Mouse (Mus musculus): ENCODE data around the gene Pcsk1n. TPM values are rescaled to one million over a fixed set of nuclear protein-coding genes. Genes with fewer than 3 reads are reported as not detected.

Pcsk1n gene
- polyA plus RNA-seq (2014; fragmentation: Illumina TruSeq; extraction: RNeasy Lipid Tissue Mini Kit (QIAGEN cat#74804); ENCODE audit: insufficient read depth, low read depth, low replicate concordance), result 0.17 TPM

DNA sequence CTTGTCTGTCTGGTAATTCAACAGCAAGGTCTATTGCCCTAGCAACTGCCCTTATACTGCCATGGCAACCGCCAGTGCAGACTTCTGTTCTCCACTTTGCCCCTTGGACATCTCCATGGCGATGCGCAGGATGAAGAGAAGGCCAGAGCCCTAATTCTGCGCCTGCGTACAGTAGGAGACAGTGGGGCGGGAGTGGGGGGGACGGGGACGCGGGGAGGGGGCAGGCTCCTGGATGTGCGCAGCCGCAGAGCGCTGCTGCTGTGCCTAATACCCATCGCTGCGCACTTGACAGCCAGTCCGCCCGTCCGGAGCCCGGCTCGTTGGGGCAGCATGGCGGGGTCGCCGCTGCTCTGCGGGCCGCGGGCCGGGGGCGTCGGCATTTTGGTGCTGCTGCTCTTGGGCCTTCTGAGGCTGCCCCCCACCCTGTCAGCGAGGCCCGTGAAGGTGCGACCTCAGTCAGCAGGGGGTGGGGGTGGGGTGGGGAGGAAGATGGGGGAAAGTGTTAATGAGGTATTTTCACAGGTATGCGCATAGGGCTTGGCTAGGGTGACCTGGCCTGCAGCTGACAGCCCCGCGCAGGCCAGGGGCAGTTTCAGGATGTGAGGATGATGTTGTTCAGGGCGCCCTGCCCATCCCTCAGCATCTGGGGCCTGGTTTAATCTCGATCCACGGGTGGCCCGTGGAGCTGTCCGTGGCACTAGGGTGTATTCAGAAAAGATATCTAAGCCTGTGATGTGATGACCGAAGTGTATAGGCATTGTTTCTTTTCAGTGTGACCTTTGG is at the start of gene Pcsk1n:
Gene Pcsk1n, plus strand, starts transcription at position 222 of the 783 bp plus-strand sequence.

DNA sequence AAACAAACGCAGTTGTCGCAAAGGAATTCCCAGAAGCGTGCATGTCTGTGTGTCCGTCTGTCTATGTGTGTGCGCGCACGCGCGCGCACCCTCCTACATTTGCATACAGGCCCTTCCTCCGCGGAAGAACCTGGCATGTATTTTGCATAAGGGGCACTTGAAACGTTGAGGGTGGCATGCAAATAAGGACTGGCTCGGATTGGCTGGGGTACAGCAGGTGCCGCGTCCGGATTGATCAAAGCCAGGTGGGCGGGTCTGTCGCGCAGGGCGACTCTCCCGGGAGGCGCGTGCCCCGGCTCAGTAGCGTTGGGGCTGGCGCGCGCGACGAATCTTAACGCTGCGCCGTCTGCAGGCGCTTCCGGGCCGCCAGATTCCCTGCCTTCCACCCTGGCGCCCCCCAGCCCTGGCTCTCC is 41.6 kb upstream of the Pcsk1n start, which contains the start of gene Pim2:
Gene Pim2, plus strand, starts transcription at position 256 of the 413 bp plus-strand sequence.

GRCm38 (mm10) chrX:7883841-7884567 is 35.6 kb upstream of the Pcsk1n start, which contains the start of gene Slc35a2:
Gene Slc35a2, plus strand, starts transcription at chrX:7884028.

GRCm38 (mm10) chrX:7898880-7899874 is 20.4 kb upstream of the Pcsk1n start, which contains the start of the genes Pqbp1 and Timm17b:
Gene Pqbp1, minus strand, starts transcription at chrX:7899269.
Gene Timm17b, plus strand, starts transcription at chrX:7899357.

DNA sequence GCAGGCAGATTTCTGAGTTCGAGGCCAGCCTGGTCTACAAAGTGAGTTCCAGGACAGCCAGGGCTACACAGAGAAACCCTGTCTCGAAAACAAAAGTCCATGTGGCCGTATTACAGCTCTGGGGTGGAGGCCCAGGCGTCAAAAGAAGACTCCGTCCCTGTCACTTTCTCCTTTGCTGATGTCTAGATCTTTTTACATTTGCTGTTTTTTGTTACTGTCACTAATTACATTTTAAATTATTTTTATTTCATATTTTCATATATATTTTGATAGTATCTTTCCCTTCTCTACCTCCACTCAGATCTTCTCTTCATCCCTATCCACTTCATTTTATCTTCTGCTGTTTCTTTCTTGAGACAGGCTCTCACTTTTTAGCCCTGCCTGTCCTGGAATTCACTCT is 11.9 kb upstream of the Pcsk1n start, which contains the start of gene Gm10491:
Gene Gm10491, minus strand, starts transcription at position 101 of the 400 bp plus-strand sequence.

GRCm38 (mm10) chrX:7909242-7909641 is 10.4 kb upstream of the Pcsk1n start, which contains the start of gene Gm10490:
Gene Gm10490, plus strand, starts transcription at chrX:7909542.

GRCm38 (mm10) chrX:7928270-7928790 is 8.7 kb downstream of the Pcsk1n start, which contains the start of gene Eras:
Gene Eras, minus strand, starts transcription at chrX:7928607.

DNA sequence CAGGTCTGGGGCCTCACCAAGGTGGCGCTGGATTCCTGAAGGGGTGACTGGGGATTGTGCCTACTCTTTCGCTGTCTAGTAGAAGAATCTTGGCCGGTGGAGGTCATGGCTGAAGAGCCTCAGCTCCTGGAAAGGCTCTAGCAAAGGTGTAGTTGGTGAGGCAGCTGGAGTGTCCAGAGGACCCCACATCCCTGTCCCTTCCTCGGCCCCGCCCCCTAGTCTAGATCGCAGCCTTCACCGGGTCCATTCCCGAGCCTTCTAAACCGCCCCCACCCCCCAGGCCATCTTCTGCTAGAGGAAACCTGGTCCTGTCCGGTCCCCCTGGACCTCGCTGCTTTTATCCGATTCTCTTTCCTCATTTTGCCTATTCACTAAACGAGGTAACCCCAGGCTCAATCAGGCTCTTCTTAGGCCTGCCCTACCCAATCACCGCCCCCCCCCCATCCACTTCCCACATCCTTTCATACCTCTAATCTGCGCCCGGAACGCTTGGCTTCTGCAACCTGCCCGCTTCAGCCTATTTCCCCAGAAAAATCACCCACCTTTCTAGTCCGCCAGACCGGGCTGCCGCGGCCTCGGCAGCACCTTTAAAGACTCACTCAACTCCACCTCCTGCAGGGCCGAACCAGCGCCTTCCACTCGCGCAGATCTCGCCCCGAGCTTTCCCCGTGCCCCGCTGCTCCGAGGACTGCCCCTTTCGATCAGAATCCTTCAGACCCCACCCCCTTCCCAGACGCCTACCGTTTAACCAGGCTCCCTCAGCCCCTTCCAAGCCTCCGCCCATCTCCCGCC is 27.7 kb downstream of the Pcsk1n start, which contains the start of gene Hdac6:
Gene Hdac6, minus strand, starts transcription at position 782 of the 792 bp plus-strand sequence.

Other genes starting within 250 kb of the Pcsk1n start
- 161 TPM for gene Plp2, start 248.4 kb upstream of the Pcsk1n start, polyA plus RNA-seq (2014; fragmentation: Illumina TruSeq; extraction: RNeasy Lipid Tissue Mini Kit (QIAGEN cat#74804); ENCODE audit: insufficient read depth, low read depth, low replicate concordance)
- 6.1 TPM for gene Magix, start 238.6 kb upstream of the Pcsk1n start, polyA plus RNA-seq (2014; fragmentation: Illumina TruSeq; extraction: RNeasy Lipid Tissue Mini Kit (QIAGEN cat#74804); ENCODE audit: insufficient read depth, low read depth, low replicate concordance)
- 18.2 TPM for gene Gpkow, start 222.7 kb upstream of the Pcsk1n start, polyA plus RNA-seq (2014; fragmentation: Illumina TruSeq; extraction: RNeasy Lipid Tissue Mini Kit (QIAGEN cat#74804); ENCODE audit: insufficient read depth, low read depth, low replicate concordance)
- gene Wdr45, start 205.5 kb upstream of the Pcsk1n start, polyA plus RNA-seq (2014; fragmentation: Illumina TruSeq; extraction: RNeasy Lipid Tissue Mini Kit (QIAGEN cat#74804); ENCODE audit: insufficient read depth, low read depth, low replicate concordance), result 86.4 TPM
- gene Gm45208, start 197.6 kb upstream of the Pcsk1n start, polyA plus RNA-seq (2014; fragmentation: Illumina TruSeq; extraction: RNeasy Lipid Tissue Mini Kit (QIAGEN cat#74804); ENCODE audit: insufficient read depth, low read depth, low replicate concordance), result not detected
- gene Praf2, start 191.4 kb upstream of the Pcsk1n start, polyA plus RNA-seq (2014; fragmentation: Illumina TruSeq; extraction: RNeasy Lipid Tissue Mini Kit (QIAGEN cat#74804); ENCODE audit: insufficient read depth, low read depth, low replicate concordance), result 16.3 TPM
- 6.8 TPM for gene Ccdc120, start 168.9 kb upstream of the Pcsk1n start, polyA plus RNA-seq (2014; fragmentation: Illumina TruSeq; extraction: RNeasy Lipid Tissue Mini Kit (QIAGEN cat#74804); ENCODE audit: insufficient read depth, low read depth, low replicate concordance)
- 19.0 TPM for gene Tfe3, start 157.3 kb upstream of the Pcsk1n start, polyA plus RNA-seq (2014; fragmentation: Illumina TruSeq; extraction: RNeasy Lipid Tissue Mini Kit (QIAGEN cat#74804); ENCODE audit: insufficient read depth, low read depth, low replicate concordance)
- 20.6 TPM for gene Gripap1, start 130.1 kb upstream of the Pcsk1n start, polyA plus RNA-seq (2014; fragmentation: Illumina TruSeq; extraction: RNeasy Lipid Tissue Mini Kit (QIAGEN cat#74804); ENCODE audit: insufficient read depth, low read depth, low replicate concordance)
- 0.20 TPM for gene Kcnd1, start 97.5 kb upstream of the Pcsk1n start, polyA plus RNA-seq (2014; fragmentation: Illumina TruSeq; extraction: RNeasy Lipid Tissue Mini Kit (QIAGEN cat#74804); ENCODE audit: insufficient read depth, low read depth, low replicate concordance)
- 30.7 TPM for gene Otud5, start 78.5 kb upstream of the Pcsk1n start, polyA plus RNA-seq (2014; fragmentation: Illumina TruSeq; extraction: RNeasy Lipid Tissue Mini Kit (QIAGEN cat#74804); ENCODE audit: insufficient read depth, low read depth, low replicate concordance)
- gene Pim2, start 41.6 kb upstream of the Pcsk1n start, polyA plus RNA-seq (2014; fragmentation: Illumina TruSeq; extraction: RNeasy Lipid Tissue Mini Kit (QIAGEN cat#74804); ENCODE audit: insufficient read depth, low read depth, low replicate concordance), result 6.7 TPM
- gene Slc35a2, start 35.8 kb upstream of the Pcsk1n start, polyA plus RNA-seq (2014; fragmentation: Illumina TruSeq; extraction: RNeasy Lipid Tissue Mini Kit (QIAGEN cat#74804); ENCODE audit: insufficient read depth, low read depth, low replicate concordance), result 24.4 TPM
- gene Pqbp1, start 20.6 kb upstream of the Pcsk1n start, polyA plus RNA-seq (2014; fragmentation: Illumina TruSeq; extraction: RNeasy Lipid Tissue Mini Kit (QIAGEN cat#74804); ENCODE audit: insufficient read depth, low read depth, low replicate concordance), result 63.7 TPM
- gene Timm17b, start 20.5 kb upstream of the Pcsk1n start, polyA plus RNA-seq (2014; fragmentation: Illumina TruSeq; extraction: RNeasy Lipid Tissue Mini Kit (QIAGEN cat#74804); ENCODE audit: insufficient read depth, low read depth, low replicate concordance), result 46.0 TPM
- gene Gm10491, start 12.0 kb upstream of the Pcsk1n start, polyA plus RNA-seq (2014; fragmentation: Illumina TruSeq; extraction: RNeasy Lipid Tissue Mini Kit (QIAGEN cat#74804); ENCODE audit: insufficient read depth, low read depth, low replicate concordance), result not detected
- not detected for gene Gm10490, start 10.3 kb upstream of the Pcsk1n start, polyA plus RNA-seq (2014; fragmentation: Illumina TruSeq; extraction: RNeasy Lipid Tissue Mini Kit (QIAGEN cat#74804); ENCODE audit: insufficient read depth, low read depth, low replicate concordance)
- not detected for gene Eras, start 8.8 kb downstream of the Pcsk1n start, polyA plus RNA-seq (2014; fragmentation: Illumina TruSeq; extraction: RNeasy Lipid Tissue Mini Kit (QIAGEN cat#74804); ENCODE audit: insufficient read depth, low read depth, low replicate concordance)
- gene Hdac6, start 28.1 kb downstream of the Pcsk1n start, polyA plus RNA-seq (2014; fragmentation: Illumina TruSeq; extraction: RNeasy Lipid Tissue Mini Kit (QIAGEN cat#74804); ENCODE audit: insufficient read depth, low read depth, low replicate concordance), result 3.4 TPM
- 0.48 TPM for gene Gata1, start 58.2 kb downstream of the Pcsk1n start, polyA plus RNA-seq (2014; fragmentation: Illumina TruSeq; extraction: RNeasy Lipid Tissue Mini Kit (QIAGEN cat#74804); ENCODE audit: insufficient read depth, low read depth, low replicate concordance)
- gene Glod5, start 98.7 kb downstream of the Pcsk1n start, polyA plus RNA-seq (2014; fragmentation: Illumina TruSeq; extraction: RNeasy Lipid Tissue Mini Kit (QIAGEN cat#74804); ENCODE audit: insufficient read depth, low read depth, low replicate concordance), result not detected
- 7.2 TPM for gene Suv39h1, start 154.9 kb downstream of the Pcsk1n start, polyA plus RNA-seq (2014; fragmentation: Illumina TruSeq; extraction: RNeasy Lipid Tissue Mini Kit (QIAGEN cat#74804); ENCODE audit: insufficient read depth, low read depth, low replicate concordance)
- gene Was, start 170.7 kb downstream of the Pcsk1n start, polyA plus RNA-seq (2014; fragmentation: Illumina TruSeq; extraction: RNeasy Lipid Tissue Mini Kit (QIAGEN cat#74804); ENCODE audit: insufficient read depth, low read depth, low replicate concordance), result 8.4 TPM
- gene Wdr13, start 213.1 kb downstream of the Pcsk1n start, polyA plus RNA-seq (2014; fragmentation: Illumina TruSeq; extraction: RNeasy Lipid Tissue Mini Kit (QIAGEN cat#74804); ENCODE audit: insufficient read depth, low read depth, low replicate concordance), result 16.6 TPM
- gene Rbm3, start 226.1 kb downstream of the Pcsk1n start, polyA plus RNA-seq (2014; fragmentation: Illumina TruSeq; extraction: RNeasy Lipid Tissue Mini Kit (QIAGEN cat#74804); ENCODE audit: insufficient read depth, low read depth, low replicate concordance), result 236 TPM